In genomic region chr4:63290081-63290480, GRCm38 (mm10) we compare ENCODE assay signal across 10 mouse cellular contexts. TPM values are rescaled to one million over a fixed set of nuclear protein-coding genes. Genes with fewer than 3 reads are reported as not detected.
DNase-seq lines count a peak whose midpoint lies in the region; ATAC-seq and TF ChIP-seq lines count a peak whose summit lies in the region.
"Had no signal": no experiment of that assay in that cellular context is flagged by ENCODE, and none has a peak within 500 bp of the region (broad histone marks: within the 10 kb centered on the region; RNA-seq: fewer than 3 reads in every experiment).

No protein-coding gene starts in this region.

- no peak for ATAC-seq in intestine, embryonic 14.5 days (replicated peaks; ENCODE audit: low FRiP score, low TSS enrichment, low read depth)
- ATAC-seq in intestine, postnatal 0 days, result no peak

- no peak for TF ChIP-seq CTCF in intestine, postnatal 0 days (IDR thresholded peaks at IDR 0.05; ENCODE audit: low read depth)

- H3K4me3 ChIP-seq in intestine, embryonic 14.5 days (ENCODE audit: low read depth, low read length), result no peak overlapping the region
- H3K4me3 ChIP-seq in intestine, postnatal 0 days (ENCODE audit: low read depth, low read length), result no peak overlapping the region
- H3K4me3 ChIP-seq: megakaryocyte, embryonic 14.5 days had no signal

- no peak overlapping the region for H3K9ac ChIP-seq in intestine, embryonic 14.5 days (ENCODE audit: low read length)
- H3K9ac ChIP-seq in intestine, postnatal 0 days (ENCODE audit: low read depth, low read length), result no peak overlapping the region

- 81% methylated on average over 2 of the region's 2 CpGs for WGBS in intestine, embryonic 14.5 days
- 56% methylated on average over 2 of the region's 2 CpGs for WGBS in intestine, postnatal 0 days

- DNase-seq in intestine, embryonic 14.5 days (ENCODE audit: low spot score), result no peak
- DNase-seq in cerebellum, postnatal 25 days, result peak; percentile 39 to 42
- DNase-seq in layer of hippocampus, postnatal 10 days (ENCODE audit: low spot score in 2 of 2), result peak; percentile 30 to 64
- peak; percentile 49 for DNase-seq in ovary, postnatal 14 days (ENCODE audit: low spot score)
- no peak for DNase-seq in spleen, postnatal 14 days (ENCODE audit: low spot score in 2 of 2)
- DNase-seq in adrenal gland, postnatal 14 days, result no peak
- DNase-seq in spleen, postnatal 10 days (ENCODE audit: low spot score in 2 of 2), result no peak

- H3K4me2 ChIP-seq in intestine, embryonic 14.5 days (ENCODE audit: low read length), result no peak overlapping the region
- no peak overlapping the region for H3K4me2 ChIP-seq in intestine, postnatal 0 days (replicated peaks; ENCODE audit: low read depth)

- H3K27ac ChIP-seq in intestine, embryonic 14.5 days (ENCODE audit: low read depth), result peak overlapping the region; percentile 43; the same call in 1 of the 2 replicates
- H3K27ac ChIP-seq in intestine, postnatal 0 days (ENCODE audit: low read depth, low read length), result no peak overlapping the region

- peaks cover 11% of the 10 kb centered on the region for H3K4me1 ChIP-seq in intestine, embryonic 14.5 days (replicated peaks; ENCODE audit: control insufficient read depth, insufficient read depth, low read length)
- no peaks in the 10 kb centered on the region for H3K4me1 ChIP-seq in intestine, postnatal 0 days (replicated peaks; ENCODE audit: control insufficient read depth, insufficient read depth, low read length)
- H3K4me1 ChIP-seq: megakaryocyte, embryonic 14.5 days had no signal

- no peaks in the 10 kb centered on the region for H3K9me3 ChIP-seq in intestine, embryonic 14.5 days (ENCODE audit: control insufficient read depth, low read length)
- no peaks in the 10 kb centered on the region for H3K9me3 ChIP-seq in intestine, postnatal 0 days (ENCODE audit: control insufficient read depth)

- no peaks in the 10 kb centered on the region for H3K27me3 ChIP-seq in intestine, embryonic 14.5 days (replicated peaks; ENCODE audit: control insufficient read depth, insufficient read depth, low read length)
- no peaks in the 10 kb centered on the region for H3K27me3 ChIP-seq in intestine, postnatal 0 days (replicated peaks; ENCODE audit: control insufficient read depth, insufficient read depth, low read length)

- peaks cover 68% of the 10 kb centered on the region for H3K36me3 ChIP-seq in intestine, embryonic 14.5 days (ENCODE audit: control insufficient read depth, insufficient read depth, low read length)
- H3K36me3 ChIP-seq in intestine, postnatal 0 days (ENCODE audit: control insufficient read depth, insufficient read depth), result peaks cover 8% of the 10 kb centered on the region; the same call in 1 of the 2 replicates

RNA-seq across cellular contexts. Expression of gene Orm1, which starts 54.3 kb away (rescaled TPM):
- polyA plus RNA-seq in intestine, embryonic 14.5 days (2014; fragmentation: Nextera tagmentation; extraction: Ambion mirVana), result not detected in 2 replicates
- polyA plus RNA-seq in intestine, postnatal 0 days (2015; fragmentation: Nextera tagmentation; extraction: Ambion mirVana), result not detected in 2 replicates
- total RNA-seq in layer of hippocampus, postnatal 10 days (2021), result not detected
- total RNA-seq in adrenal gland, postnatal 14 days (2021), result 7.2 and 16.7 TPM in 2 replicates
- polyA plus RNA-seq: testis, adult 2 months had no signal

Comparison
In these comparisons a context has a peak if more than half of its experiments do, and no peak if none do; other contexts are left out.
1. DNase-seq: peak in cerebellum, postnatal 25 days (2 of 2), layer of hippocampus, postnatal 10 days (2 of 2) and ovary, postnatal 14 days (single experiment); none in intestine, embryonic 14.5 days (single experiment), spleen, postnatal 14 days (0 of 2), adrenal gland, postnatal 14 days (single experiment) and spleen, postnatal 10 days (0 of 2).